Mouse (Mus musculus): Measurements from ENCODE around the gene Slc51b. TPM values are rescaled to one million over a fixed set of nuclear protein-coding genes. Genes with fewer than 3 reads are reported as not detected.

Slc51b gene
- polyA plus RNA-seq, 2 experiments: not detected

DNA sequence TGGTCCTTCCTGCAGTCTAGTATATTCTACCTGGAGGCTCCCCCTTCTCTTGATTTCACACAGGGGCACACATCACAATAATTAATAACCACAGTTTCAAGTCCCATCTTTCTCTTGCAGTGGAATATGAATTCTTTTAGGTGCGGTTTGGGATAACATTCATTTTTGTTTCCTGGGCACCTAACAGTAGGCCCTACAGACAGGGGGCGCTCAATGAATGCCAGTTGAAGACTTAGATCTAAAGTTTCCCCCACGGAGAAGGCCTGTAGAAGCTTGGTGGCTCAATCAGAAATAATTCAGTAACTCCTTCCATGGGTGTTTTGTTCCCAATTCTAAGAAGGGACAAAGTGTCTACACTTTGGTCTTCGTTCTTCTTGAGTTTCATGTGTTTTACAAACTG lies 50.3 kb downstream of the Slc51b start:
- no peaks in the 10 kb centered on the region for H3K4me1 ChIP-seq (ENCODE audit: control insufficient read depth, insufficient read depth, low read length)
- no peak overlapping the region for H3K27ac ChIP-seq (replicated peaks; ENCODE audit: low read depth, low read length)
- no peak overlapping the region for H3K4me2 ChIP-seq (replicated peaks; ENCODE audit: low read depth, low read length, severe bottlenecking)
- TF ChIP-seq POLR2A (IDR thresholded peaks at IDR 0.05; ENCODE audit: borderline replicate concordance, extremely low read depth, insufficient read depth, insufficient read length): no peak
- H3K9me3 ChIP-seq (ENCODE audit: control insufficient read depth, low read length): no peaks in the 10 kb centered on the region
- H3K9ac ChIP-seq (ENCODE audit: low read depth, low read length, severe bottlenecking): no peak overlapping the region
- H3K36me3 ChIP-seq (ENCODE audit: control insufficient read depth, insufficient read depth, low read length): no peaks in the 10 kb centered on the region; the same call in 1 of the 2 replicates
- H3K4me3 ChIP-seq (replicated peaks; ENCODE audit: low read length): no peak overlapping the region
- no peaks in the 10 kb centered on the region for H3K27me3 ChIP-seq (ENCODE audit: control insufficient read depth, insufficient read depth, low read length)
- no peak for DNase-seq (ENCODE audit: low spot score)
- no peak for ATAC-seq (ENCODE audit: low FRiP score, low read depth)
- 76% methylated on average over 4 of the region's 4 CpGs for WGBS

DNA sequence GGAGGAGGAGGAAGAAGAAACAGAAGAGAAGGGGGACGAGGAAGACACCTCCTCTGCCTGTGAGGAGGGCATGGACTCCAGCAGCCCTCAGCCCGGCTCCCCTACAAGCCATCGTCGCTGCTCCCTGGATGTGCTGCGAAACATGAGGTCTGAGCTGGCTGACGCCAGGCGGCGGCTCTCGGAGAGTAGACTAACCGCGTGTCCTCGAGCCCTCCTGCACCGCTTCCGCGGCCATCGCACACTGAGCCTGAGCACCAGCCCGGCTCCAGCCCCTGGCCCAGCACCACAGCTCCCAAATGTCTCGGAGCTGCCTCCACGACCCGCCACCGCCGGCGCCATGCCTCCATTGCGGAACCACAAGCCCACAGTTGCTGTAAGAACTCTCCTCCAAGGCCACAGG lies 51.0 kb downstream of the Slc51b start:
- TF ChIP-seq POLR2A (IDR thresholded peaks at IDR 0.05; ENCODE audit: borderline replicate concordance, extremely low read depth, insufficient read depth, insufficient read length): no peak
- no peak for ATAC-seq (ENCODE audit: low FRiP score, low read depth)
- H3K27ac ChIP-seq (replicated peaks; ENCODE audit: low read depth, low read length): no peak overlapping the region
- no peak overlapping the region for H3K9ac ChIP-seq (ENCODE audit: low read depth, low read length, severe bottlenecking)
- no peak overlapping the region for H3K4me3 ChIP-seq (replicated peaks; ENCODE audit: low read length)
- WGBS: 81% methylated on average over 23 of the region's 24 CpGs
- no peak for DNase-seq (ENCODE audit: low spot score)
- H3K27me3 ChIP-seq (ENCODE audit: control insufficient read depth, insufficient read depth, low read length): no peaks in the 10 kb centered on the region
- H3K4me2 ChIP-seq (replicated peaks; ENCODE audit: low read depth, low read length, severe bottlenecking): no peak overlapping the region
- H3K36me3 ChIP-seq (ENCODE audit: control insufficient read depth, insufficient read depth, low read length): no peaks in the 10 kb centered on the region; the same call in 1 of the 2 replicates
- H3K9me3 ChIP-seq (ENCODE audit: control insufficient read depth, low read length): no peaks in the 10 kb centered on the region
- H3K4me1 ChIP-seq (ENCODE audit: control insufficient read depth, insufficient read depth, low read length): no peaks in the 10 kb centered on the region

DNA sequence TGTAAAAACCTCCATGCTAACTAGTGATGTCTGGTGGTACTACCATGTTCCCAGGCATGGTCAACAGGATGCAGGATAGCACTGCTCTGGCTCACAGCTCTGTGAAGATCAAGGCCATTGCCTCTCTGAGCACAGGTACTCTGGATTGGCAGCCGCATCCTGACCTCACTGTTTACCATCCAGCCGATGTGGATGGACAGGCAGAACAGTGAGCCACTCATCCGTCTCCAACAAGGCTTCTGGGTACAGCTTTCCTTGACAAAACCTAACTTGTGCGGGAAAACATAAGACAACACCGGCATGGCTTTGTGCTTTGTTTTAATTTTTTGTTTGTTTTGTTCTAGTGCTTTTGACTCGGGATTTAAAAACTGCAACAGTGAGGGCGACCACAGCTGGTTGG lies 57.0 kb downstream of the Slc51b start:
- H3K4me1 ChIP-seq (ENCODE audit: control insufficient read depth, insufficient read depth, low read length): no peaks in the 10 kb centered on the region
- no peak overlapping the region for H3K27ac ChIP-seq (replicated peaks; ENCODE audit: low read depth, low read length)
- WGBS: 88% methylated on average over 7 of the region's 7 CpGs
- H3K9me3 ChIP-seq (ENCODE audit: control insufficient read depth, low read length): no peaks in the 10 kb centered on the region
- no peak for ATAC-seq (ENCODE audit: low FRiP score, low read depth)
- no peak overlapping the region for H3K9ac ChIP-seq (ENCODE audit: low read depth, low read length, severe bottlenecking)
- H3K36me3 ChIP-seq (ENCODE audit: control insufficient read depth, insufficient read depth, low read length): peaks cover 25% of the 10 kb centered on the region
- no peak overlapping the region for H3K4me2 ChIP-seq (replicated peaks; ENCODE audit: low read depth, low read length, severe bottlenecking)
- no peak overlapping the region for H3K4me3 ChIP-seq (replicated peaks; ENCODE audit: low read length)
- TF ChIP-seq POLR2A (IDR thresholded peaks at IDR 0.05; ENCODE audit: borderline replicate concordance, extremely low read depth, insufficient read depth, insufficient read length): no peak
- no peaks in the 10 kb centered on the region for H3K27me3 ChIP-seq (ENCODE audit: control insufficient read depth, insufficient read depth, low read length)
- no peak for DNase-seq (ENCODE audit: low spot score)

DNA sequence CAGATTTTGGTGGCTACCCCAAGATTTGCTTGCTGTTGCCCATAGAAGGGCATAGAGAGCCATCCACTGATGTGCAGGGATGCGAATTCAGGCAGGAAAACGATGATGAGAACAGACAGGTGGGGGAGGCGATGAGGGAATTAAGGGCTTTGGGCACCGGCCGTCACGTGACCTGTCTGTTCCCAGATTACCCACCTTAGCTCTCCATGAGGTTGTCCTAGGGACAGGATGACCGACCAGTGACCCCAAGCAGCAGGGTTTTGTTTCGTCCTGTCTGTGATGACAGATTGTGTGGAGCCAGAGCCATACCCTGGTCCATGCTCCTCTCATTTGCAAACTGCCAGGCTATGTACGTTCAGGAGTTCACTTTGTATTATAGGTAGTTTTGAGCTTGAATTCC lies 59.1 kb downstream of the Slc51b start:
- H3K4me1 ChIP-seq (ENCODE audit: control insufficient read depth, insufficient read depth, low read length): no peaks in the 10 kb centered on the region
- TF ChIP-seq POLR2A (IDR thresholded peaks at IDR 0.05; ENCODE audit: borderline replicate concordance, extremely low read depth, insufficient read depth, insufficient read length): no peak
- H3K36me3 ChIP-seq (ENCODE audit: control insufficient read depth, insufficient read depth, low read length): peaks cover 43% of the 10 kb centered on the region
- H3K9ac ChIP-seq (ENCODE audit: low read depth, low read length, severe bottlenecking): no peak overlapping the region
- DNase-seq (ENCODE audit: low spot score) (no peak), ATAC-seq (ENCODE audit: low FRiP score, low read depth) (no peak)
- WGBS: 51% methylated on average over 9 of the region's 9 CpGs
- no peak overlapping the region for H3K4me3 ChIP-seq (replicated peaks; ENCODE audit: low read length)
- no peaks in the 10 kb centered on the region for H3K9me3 ChIP-seq (ENCODE audit: control insufficient read depth, low read length)
- H3K27ac ChIP-seq (replicated peaks; ENCODE audit: low read depth, low read length): no peak overlapping the region
- no peaks in the 10 kb centered on the region for H3K27me3 ChIP-seq (ENCODE audit: control insufficient read depth, insufficient read depth, low read length)
- H3K4me2 ChIP-seq (replicated peaks; ENCODE audit: low read depth, low read length, severe bottlenecking): no peak overlapping the region

Other genes starting within 250 kb of the Slc51b start
- 7.6 and 8.3 TPM in 2 replicates for gene Parp16, start 227.6 kb downstream of the Slc51b start, polyA plus RNA-seq (2012; rRNA removed)
- 6.5 and 7.6 TPM in 2 replicates for gene Parp16, start 227.6 kb downstream of the Slc51b start, polyA plus RNA-seq (2014; fragmentation: Nextera tagmentation; extraction: Ambion mirVana)
- gene Cilp, start 157.8 kb downstream of the Slc51b start, polyA plus RNA-seq (2012; rRNA removed): 5.5 and 6.5 TPM in 2 replicates
- gene Cilp, start 157.8 kb downstream of the Slc51b start, polyA plus RNA-seq (2014; fragmentation: Nextera tagmentation; extraction: Ambion mirVana): 7.2 and 9.5 TPM in 2 replicates
- 19.6 and 23.8 TPM in 2 replicates for gene Clpx, start 128.7 kb downstream of the Slc51b start, polyA plus RNA-seq (2012; rRNA removed)
- 52.7 and 55.6 TPM in 2 replicates for gene Clpx, start 128.7 kb downstream of the Slc51b start, polyA plus RNA-seq (2014; fragmentation: Nextera tagmentation; extraction: Ambion mirVana)
- gene Pdcd7, start 76.9 kb downstream of the Slc51b start, polyA plus RNA-seq (2012; rRNA removed): 16.2 and 18.0 TPM in 2 replicates
- gene Pdcd7, start 76.9 kb downstream of the Slc51b start, polyA plus RNA-seq (2014; fragmentation: Nextera tagmentation; extraction: Ambion mirVana): 15.7 and 17.5 TPM in 2 replicates
- gene Ubap1l, start 61.9 kb downstream of the Slc51b start, polyA plus RNA-seq (2012; rRNA removed): 0.51 and 0.62 TPM in 2 replicates
- 0.21 TPM in 1 of 2 replicates, not detected in the other for gene Ubap1l, start 61.9 kb downstream of the Slc51b start, polyA plus RNA-seq (2014; fragmentation: Nextera tagmentation; extraction: Ambion mirVana)
- gene Kbtbd13, start 31.3 kb downstream of the Slc51b start, polyA plus RNA-seq (2012; rRNA removed): 1.3 and 1.7 TPM in 2 replicates
- 1.3 and 1.5 TPM in 2 replicates for gene Kbtbd13, start 31.3 kb downstream of the Slc51b start, polyA plus RNA-seq (2014; fragmentation: Nextera tagmentation; extraction: Ambion mirVana)
- 9.1 and 10.9 TPM in 2 replicates for gene Rasl12, start 24.4 kb downstream of the Slc51b start, polyA plus RNA-seq (2012; rRNA removed)
- gene Rasl12, start 24.4 kb downstream of the Slc51b start, polyA plus RNA-seq (2014; fragmentation: Nextera tagmentation; extraction: Ambion mirVana): 9.6 and 9.9 TPM in 2 replicates
- gene Mtfmt, start 12.8 kb upstream of the Slc51b start, polyA plus RNA-seq (2012; rRNA removed): 26.3 and 28.8 TPM in 2 replicates
- gene Mtfmt, start 12.8 kb upstream of the Slc51b start, polyA plus RNA-seq (2014; fragmentation: Nextera tagmentation; extraction: Ambion mirVana): 18.7 and 22.5 TPM in 2 replicates
- gene Spg21, start 38.0 kb upstream of the Slc51b start, polyA plus RNA-seq (2012; rRNA removed): 68.0 and 70.3 TPM in 2 replicates
- gene Spg21, start 38.0 kb upstream of the Slc51b start, polyA plus RNA-seq (2014; fragmentation: Nextera tagmentation; extraction: Ambion mirVana): 147 and 169 TPM in 2 replicates
- 0.08 TPM in 1 of 2 replicates, not detected in the other for gene Ankdd1a, start 97.2 kb upstream of the Slc51b start, polyA plus RNA-seq (2012; rRNA removed)
- gene Ankdd1a, start 97.2 kb upstream of the Slc51b start, polyA plus RNA-seq (2014; fragmentation: Nextera tagmentation; extraction: Ambion mirVana): not detected in 2 replicates
- gene Plekho2, start 157.1 kb upstream of the Slc51b start, polyA plus RNA-seq (2012; rRNA removed): 14.2 and 17.1 TPM in 2 replicates
- gene Plekho2, start 157.1 kb upstream of the Slc51b start, polyA plus RNA-seq (2014; fragmentation: Nextera tagmentation; extraction: Ambion mirVana): 14.4 and 14.7 TPM in 2 replicates
- gene Pif1, start 164.2 kb upstream of the Slc51b start, polyA plus RNA-seq (2012; rRNA removed): 16.2 and 19.2 TPM in 2 replicates
- gene Pif1, start 164.2 kb upstream of the Slc51b start, polyA plus RNA-seq (2014; fragmentation: Nextera tagmentation; extraction: Ambion mirVana): 7.2 and 9.6 TPM in 2 replicates
- gene Rbpms2, start 206.7 kb upstream of the Slc51b start, polyA plus RNA-seq (2012; rRNA removed): 19.3 and 31.9 TPM in 2 replicates
- 10.3 and 13.8 TPM in 2 replicates for gene Rbpms2, start 206.7 kb upstream of the Slc51b start, polyA plus RNA-seq (2014; fragmentation: Nextera tagmentation; extraction: Ambion mirVana)
- 199 and 250 TPM in 2 replicates for gene Oaz2, start 245.0 kb upstream of the Slc51b start, polyA plus RNA-seq (2012; rRNA removed)
- gene Oaz2, start 245.0 kb upstream of the Slc51b start, polyA plus RNA-seq (2014; fragmentation: Nextera tagmentation; extraction: Ambion mirVana): 221 and 260 TPM in 2 replicates

Measured in limb, embryonic 14.5 days (tissue).